Mouse (Mus musculus) erythroid progenitor cell, adult 5-6 weeks (primary cell): ENCODE results near the gene L3mbtl1. TPM values are rescaled to one million over a fixed set of nuclear protein-coding genes. Genes with fewer than 3 reads are reported as not detected.

Experiments
- ATAC-seq: replicated peaks from 2 replicates; pipeline ENCODE4 v1.8.0; 2016; ENCODE audit warnings: moderate number of reproducible peaks, mild to moderate bottlenecking, moderate TSS enrichment, inconsistent platforms; ENCODE audit not compliant: poor library complexity, low FRiP score, severe bottlenecking
- total RNA-seq, 2 experiments: library from RNA; stranded (forward) in 1 of 2; stranded (reverse) in 1 of 2; fragments of 150-400 nt in 1 of 2; fragments of 186-747, 209-891 nt in 1 of 2; gene quantifications; 2 replicates each; pipeline versions ENCODE4 v1.2.3 to v1.2.4; 2015 to 2017; ENCODE audit warnings: low replicate concordance in 2 of 2

Gene L3mbtl1
- total RNA-seq, 2 experiments from 2014 or later = not detected

DNA sequence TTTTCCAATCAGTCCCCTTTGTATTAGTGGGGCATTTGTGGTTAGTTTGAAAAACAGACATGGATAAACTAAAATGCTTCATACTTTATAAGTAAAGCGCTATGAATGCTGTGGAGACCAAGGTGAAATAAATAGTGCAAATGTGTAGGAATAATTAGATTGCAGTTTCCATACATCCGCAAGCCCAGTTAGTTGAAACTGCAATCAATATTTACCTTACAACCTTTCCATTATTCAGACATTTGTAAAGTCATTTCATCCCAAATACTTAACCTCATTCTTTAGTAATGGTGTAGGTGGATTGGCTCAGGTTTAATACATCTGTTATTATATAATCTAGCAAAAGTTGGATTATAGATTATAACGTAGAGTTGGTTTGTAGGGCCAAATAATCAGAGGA lies 7.6 kb upstream of the L3mbtl1 start:
- no peak for ATAC-seq

DNA sequence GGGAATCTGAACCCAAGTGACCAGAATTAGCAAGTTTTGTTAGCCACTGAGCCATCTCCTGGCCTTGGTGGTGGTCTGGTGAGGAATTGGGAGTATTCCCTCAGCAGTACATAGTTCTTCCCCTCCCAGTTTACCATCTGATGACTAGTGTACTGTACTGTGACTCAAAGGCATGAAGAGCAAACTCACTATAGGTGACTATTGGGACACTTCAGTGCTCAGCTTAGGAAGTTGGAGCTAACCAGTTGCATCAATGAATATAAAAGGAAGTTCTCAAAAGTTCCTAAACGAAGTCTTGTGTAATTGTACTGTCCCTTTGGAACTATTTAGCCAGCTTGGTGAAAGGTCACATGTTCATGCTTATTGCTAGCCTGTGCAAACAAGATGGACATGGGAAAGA lies 3.7 kb upstream of the L3mbtl1 start:
- ATAC-seq = no peak

DNA sequence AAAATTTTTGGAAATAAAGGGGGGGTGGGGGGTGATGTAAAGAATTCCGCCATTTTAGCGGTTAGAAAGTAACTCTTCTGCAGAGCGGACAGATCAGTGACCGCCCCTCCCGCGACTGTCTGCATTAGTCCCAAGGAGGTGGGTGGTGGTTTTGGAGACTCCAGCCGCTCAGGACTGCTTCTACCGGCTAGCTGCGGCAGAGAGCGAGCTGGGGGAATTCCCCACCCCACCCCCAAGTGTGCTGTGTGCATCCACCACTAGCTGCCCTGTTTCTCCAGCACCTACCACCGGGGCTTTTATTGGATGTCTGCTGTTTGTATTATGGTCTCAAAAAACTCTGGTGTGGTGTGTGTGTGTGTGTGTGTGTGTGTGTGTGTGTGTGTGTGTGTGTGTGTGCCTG lies 659 bp downstream of the L3mbtl1 start:
- ATAC-seq = no peak

DNA sequence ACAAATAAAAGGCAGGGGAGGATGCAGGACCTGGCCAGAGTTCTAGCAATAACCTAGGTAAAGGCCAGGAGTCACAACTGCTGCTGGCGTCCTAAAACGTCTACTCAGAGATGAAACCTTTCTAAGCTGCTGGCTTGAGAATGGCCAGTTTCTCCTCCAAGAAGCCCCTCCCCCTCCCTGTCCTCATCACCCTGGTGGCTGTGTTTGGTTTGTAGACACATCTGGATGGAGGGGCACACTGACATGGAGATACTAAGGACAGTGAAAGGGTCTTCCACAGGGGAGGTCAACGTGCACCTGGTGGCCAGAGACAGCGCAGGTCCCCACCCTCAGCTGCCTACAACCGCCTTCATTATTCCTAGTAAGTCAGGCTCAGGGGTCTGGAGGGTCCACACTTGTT lies 3.7 kb downstream of the L3mbtl1 start:
- no peak for ATAC-seq

DNA sequence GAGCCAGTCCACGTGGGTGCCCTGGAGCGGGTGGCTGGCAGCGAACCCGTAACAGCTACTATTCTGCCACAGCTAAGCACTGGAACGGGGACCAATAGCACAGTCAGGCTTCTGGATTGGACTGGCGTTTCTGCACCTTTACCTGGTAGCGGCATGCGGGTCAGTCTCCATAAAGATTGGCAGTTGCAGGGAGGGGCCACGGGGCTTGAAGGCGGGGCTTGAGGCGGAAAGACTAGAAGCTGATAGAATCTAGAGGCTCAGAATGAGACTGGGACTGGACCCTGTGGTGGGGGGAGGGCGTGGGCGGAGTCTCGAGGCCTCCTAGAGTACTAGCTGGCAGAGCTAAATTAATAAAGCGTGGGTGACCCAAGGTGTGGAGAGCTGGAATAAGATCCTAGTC lies 4.5 kb downstream of the L3mbtl1 start:
- no peak for ATAC-seq

DNA sequence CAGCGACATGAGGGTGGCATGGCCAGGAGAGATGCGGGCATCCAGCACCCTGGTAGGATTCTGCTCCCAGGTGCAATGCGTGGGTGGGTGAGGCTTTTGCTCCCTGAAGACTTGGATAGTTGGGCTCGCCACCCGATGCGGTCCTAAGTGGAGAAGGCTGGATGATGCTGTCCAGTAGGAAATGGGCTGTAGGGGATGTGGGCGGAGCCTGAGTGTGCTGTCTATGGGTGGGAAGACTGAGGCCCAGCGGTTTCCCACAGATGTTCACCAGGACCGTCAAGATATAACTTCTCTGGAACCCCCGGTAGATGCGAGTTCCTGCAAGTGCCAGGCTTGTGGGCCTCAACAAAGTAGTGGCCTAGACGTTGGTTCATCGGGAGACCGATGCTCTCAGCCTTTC lies 4.9 kb downstream of the L3mbtl1 start:
- ATAC-seq = 0 out of 2 replicates have a peak, but pooled peaks have one; percentile 46

DNA sequence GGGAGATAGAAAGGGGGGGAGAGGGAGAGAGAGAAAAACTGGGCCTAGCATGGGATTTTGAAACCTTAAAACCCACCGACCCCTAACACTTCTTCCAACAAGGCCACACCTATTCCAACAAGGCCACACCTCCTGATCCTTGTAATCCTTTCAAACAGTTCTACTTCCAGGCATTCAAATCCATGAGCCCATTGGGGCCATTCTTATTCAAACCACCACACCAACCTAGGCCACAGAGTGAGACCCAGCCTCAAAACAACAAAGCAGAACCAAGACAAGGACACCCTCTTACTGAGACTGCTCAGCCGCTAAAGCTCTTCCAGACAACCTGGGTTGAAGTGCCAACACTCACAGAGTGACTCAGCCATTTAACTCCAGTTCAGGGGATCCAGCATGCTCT lies 7.5 kb downstream of the L3mbtl1 start:
- ATAC-seq = no peak

DNA sequence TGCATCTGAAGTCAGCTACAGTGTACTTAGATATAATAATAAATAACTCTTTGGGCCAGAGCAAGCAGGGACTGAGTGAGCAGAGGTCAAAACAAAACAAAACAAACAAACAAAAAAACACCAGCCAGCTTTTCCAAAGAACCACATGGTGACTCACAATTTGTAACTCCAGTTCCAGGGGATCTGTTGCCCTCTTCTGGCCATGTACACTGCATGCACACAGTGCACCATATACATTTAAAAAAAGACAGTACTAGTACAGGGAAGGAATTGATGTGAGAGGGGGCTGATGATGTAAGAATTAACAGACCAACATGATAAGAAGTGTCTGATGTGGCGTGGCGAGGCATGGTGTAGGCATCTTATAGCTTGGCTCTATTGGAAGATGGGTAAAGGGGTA lies 13.6 kb downstream of the L3mbtl1 start:
- ATAC-seq = no peak

DNA sequence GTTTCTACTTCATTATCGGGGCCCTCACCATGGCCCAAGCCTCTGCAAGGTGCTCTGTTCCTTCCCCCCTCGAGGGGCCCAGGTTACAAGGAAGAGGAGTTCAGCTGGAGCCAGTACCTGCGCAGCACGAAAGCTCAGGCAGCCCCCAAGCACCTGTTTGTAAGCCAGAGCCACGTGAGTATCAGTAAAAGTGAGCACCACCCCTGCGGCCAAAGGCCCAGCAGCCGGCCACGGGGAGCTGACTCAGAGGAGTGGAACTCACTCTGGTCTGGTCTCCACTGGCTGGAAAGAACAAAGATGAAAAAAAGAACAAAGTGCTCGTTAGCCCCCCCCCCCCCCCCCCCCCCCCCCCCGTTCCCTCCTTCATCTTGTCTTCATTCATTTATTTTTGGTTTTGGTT lies 18.0 kb downstream of the L3mbtl1 start:
- no peak for ATAC-seq

DNA sequence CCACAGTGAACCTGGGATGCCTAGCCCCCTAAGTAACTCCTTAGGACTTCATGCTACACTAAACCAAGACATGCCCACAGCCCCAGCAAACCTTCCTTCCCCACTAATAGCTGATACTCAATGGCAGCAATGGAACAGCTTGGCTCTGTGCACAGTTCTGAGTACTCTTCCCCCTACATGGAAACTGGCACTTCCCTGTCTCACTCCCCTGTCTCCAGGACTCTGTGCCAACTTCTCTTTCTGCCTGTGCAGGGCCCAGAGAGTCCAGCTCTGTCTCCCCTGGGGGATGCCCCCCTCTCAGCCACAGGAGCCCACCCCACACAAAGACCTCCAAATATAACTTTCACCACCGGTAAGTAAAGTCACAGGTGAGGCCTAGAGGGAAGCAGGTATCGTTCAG lies 23.5 kb downstream of the L3mbtl1 start:
- ATAC-seq = no peak

DNA sequence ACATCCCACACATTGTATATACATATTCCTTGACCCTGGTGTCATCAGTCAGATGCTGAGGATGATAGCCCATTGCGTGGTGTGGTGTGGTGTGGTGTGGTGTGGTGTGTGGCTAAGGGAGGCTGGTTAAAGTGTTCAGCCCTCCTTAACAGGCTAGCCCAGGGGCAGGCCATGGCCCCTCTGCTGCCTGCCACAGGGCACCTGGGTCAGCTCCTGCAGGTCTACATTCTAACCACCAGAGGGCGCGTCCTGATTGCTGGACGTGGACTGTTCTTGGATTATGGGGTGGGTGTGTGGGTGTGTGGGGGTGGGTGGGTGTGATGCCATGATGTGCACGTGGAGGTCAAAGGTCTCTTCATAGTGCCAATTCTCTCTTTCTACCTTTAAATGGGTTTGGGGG lies 25.1 kb downstream of the L3mbtl1 start:
- peak; percentile 39; the same call in 1 of the 2 replicates for ATAC-seq

DNA sequence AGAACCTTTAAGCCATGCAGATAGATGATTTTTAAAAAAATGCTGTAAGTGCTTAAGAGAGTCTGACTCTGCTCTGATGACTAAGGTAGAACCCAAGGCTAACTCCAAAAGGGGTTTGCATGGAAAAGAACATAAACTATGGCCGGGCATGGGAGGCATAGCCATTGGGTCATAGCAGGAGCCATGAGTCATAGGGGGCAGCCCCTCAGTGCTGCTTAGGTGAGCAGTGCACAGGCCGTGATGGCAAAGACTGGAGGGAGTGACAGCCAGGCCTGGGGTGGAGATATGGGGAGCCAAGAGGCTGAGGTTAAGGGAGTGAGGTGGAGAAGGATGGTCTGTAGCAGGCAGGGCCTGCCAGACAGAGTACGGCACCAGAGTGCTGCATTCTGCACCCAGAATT lies 25.8 kb downstream of the L3mbtl1 start:
- ATAC-seq = no peak

DNA sequence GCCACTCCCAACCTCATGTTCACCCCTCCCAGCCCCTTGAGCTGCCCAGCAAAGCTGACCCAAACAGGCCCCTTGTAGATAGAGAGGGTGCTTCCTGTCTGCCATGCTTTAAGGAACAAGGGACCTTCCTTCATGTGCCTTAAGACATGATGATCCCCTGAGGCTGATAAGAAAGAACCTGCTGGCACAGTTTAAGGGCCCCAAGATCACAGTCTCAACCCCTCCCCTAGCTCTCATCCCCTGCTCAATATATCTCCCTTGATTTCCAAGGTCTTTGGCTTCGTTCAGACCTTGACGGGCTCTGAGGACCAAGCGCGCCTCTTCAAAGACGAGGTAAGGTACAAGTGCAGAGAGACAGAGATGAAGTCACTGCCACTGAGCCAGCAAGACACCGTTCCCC lies 27.6 kb downstream of the L3mbtl1 start:
- no peak for ATAC-seq

DNA sequence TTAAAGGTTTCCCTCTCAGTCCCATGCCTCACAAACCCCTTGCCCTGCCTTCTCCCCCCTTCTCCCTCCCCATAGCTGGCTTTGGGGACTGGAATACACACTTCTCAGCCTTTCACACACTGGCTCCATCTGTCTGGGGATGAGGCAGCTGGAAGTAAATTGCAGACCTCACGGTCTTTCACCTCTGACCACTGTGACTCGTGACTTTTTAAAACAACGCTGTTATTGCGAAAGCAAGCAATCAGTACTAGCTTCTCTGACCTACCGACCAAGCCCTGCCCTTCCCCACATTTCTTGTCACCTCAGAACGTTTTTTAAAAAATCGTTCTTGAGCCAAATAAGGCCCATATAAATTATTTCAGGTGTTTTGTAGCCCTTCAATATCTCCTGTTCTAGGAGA lies 29.5 kb downstream of the L3mbtl1 start:
- no peak for ATAC-seq

DNA sequence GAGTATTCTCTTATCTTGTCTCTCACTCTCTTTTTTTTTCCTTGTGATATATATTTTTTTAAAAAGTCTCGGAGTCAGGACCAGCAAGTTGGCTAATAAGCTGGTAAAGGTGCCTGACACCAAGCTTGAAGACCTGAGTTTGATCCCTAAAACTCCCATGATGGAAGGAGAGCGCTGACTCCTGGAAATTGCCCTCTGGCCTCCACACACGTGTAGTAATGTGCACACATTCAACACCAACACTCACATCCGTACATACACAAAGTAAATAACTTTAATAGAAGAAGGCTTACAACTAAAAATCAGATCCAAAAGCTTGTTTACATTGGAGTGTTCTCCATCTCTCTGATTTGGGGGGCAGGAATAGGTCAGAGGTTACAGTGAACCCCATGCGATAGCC lies 29.9 kb downstream of the L3mbtl1 start:
- no peak for ATAC-seq

DNA sequence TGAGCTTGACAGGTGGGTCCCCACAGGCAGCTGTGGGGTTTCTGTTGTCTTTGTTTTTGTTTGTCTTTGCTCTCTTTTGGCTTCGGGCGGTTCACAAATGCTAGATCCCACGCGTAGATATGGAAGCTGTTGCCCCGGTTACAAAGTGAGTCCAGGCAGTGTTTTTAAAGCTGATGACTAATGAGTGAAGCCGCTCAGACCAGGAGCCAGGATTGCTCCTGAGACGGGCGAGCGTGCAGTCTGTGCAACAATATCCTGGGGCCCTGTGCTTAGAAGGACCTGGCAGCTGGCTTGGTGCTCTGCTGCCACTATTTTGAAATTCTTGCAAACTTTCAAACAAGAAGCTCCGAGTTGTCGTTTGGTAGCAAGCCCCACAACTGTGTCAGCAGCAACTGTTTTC lies 30.4 kb downstream of the L3mbtl1 start:
- no peak for ATAC-seq

DNA sequence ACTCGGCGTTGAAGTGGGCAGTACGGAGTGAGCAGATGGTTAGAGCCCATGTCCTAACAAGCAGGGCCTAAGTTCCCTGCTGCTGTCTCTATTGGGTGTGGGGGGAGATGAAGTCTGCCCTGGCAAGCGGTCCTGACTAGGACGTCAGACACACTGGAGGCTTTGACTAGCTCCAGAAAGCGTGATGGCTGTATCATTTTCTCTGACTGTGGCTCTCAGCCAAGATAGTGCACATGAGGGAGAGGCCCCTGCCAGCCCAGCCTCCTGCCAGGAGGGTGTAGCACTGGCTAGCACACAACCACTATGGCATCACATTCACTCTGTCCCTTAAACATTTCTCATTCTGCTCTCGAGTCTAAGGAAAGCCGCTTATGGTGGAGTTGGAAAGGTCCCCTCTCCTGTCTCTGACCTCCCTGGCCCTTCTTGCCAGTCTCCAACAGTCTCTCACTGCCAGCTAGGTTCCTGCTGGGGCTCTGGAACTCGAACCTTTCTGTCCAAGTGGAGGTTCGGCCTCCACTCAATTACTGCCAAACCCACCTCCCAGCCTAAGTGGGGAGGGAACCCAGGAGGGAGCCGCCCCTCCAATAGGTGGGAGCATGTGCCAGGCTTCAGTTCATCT lies 32.0 kb downstream of the L3mbtl1 start:
- ATAC-seq = no peak

DNA sequence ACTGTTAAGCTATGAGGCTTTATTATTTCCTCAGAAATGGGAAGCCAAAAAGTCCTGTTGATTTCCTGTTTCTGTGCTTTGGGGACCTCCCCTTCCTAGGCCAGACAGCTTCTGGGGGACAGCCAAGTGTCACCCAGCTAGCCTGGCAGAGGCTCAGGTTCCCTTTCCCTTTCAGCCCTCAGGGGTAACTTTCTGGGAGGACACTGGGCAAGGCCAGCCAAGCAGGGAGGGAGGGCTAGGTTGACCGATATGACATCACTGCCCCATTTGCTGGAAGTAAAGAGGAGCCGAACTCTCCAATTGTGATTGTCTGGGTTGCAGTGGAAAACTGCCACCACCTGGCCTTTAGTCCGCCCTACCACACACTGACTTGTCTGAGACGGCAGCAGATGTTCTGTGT lies 32.7 kb downstream of the L3mbtl1 start:
- ATAC-seq = no peak

DNA sequence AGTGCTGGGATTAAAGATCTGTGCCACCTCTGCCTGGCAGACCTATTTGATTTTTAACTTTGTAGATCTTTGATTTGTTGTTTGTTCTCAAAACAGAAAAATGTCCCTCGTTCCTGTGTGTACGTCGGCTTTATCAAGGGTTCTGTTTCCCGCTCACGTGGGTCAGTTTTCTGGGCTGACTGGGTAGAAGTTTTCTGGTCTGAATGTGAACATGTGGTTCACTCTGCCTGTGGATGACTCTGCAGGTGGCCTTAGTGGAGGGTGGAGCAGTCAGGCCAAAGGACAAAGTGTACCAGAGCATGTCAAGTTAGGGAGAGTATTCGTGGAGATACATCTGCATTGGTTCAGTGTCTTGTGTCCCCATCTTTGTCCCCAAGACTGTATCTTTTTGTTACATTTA lies 41.1 kb downstream of the L3mbtl1 start:
- ATAC-seq = no peak

DNA sequence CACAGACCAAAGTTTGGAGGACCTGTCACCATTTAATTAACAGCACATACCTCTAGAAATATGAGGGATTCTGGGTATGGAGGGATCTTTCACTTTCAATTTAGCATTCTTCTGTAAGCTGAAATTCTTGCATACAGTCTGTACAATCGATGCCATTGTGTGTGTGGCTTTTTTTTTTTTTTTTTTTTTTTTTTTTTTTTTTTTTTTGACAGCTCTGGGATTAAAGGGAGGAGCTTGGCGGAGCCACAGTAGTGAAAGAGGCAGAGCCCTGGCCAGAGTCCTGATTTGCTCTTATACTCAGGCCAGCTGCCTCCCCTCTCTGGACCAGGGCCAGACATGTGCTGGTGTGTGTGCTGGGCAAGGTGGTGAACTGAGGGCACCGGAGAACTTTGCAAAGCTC lies 42.7 kb downstream of the L3mbtl1 start:
- no peak for ATAC-seq

DNA sequence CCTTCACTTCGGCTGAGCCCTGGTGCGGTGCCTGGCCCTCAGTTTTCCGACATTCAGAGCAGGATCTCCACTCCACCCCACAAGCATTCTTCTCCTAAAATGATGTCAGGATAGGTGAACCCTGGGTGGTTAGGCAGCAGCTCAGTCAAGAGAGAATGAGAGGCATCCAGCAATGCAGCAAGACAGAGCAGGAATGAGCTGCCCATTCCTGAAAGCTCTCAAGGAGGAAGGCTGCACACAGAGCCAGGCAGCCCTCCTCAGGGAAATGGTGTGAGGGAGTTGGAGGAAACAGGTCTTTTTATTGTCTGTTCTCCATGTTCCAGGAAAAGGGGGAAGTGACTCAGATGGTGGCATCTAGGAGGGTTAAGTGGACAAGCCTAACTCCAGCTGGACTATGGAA lies 43.5 kb downstream of the L3mbtl1 start:
- ATAC-seq = no peak

DNA sequence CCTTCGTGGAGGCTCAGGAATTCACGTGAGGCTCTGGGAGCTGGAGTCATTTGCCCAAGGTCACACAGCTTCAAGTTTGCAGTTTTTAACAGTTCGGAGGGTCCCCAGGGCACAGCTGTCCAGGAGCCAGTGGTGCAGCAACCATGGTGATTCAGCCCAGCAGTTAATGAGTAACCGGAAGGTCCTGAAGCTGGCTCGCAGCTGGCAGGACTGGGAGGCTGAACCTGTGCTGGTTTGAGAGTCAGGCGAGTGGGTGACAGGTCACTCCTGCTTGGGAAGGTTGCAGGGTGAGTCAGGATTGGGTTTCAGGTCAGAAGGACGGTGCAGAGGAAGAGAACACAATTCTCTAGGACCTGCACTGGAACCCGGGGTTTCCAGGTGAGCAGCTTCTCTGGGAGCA lies 43.9 kb downstream of the L3mbtl1 start, which contains the start of gene Sgk2:
TSS of gene Sgk2 (plus strand) at position 113 of the 400 bp plus-strand sequence.
- ATAC-seq = no peak
